Mouse (Mus musculus): ENCODE results near the gene Aldh2. TPM values are rescaled to one million over a fixed set of nuclear protein-coding genes. Genes with fewer than 3 reads are reported as not detected.

The Aldh2 gene
- polyA plus RNA-seq, 1 experiment from 2014 or later, result 260 TPM

DNA sequence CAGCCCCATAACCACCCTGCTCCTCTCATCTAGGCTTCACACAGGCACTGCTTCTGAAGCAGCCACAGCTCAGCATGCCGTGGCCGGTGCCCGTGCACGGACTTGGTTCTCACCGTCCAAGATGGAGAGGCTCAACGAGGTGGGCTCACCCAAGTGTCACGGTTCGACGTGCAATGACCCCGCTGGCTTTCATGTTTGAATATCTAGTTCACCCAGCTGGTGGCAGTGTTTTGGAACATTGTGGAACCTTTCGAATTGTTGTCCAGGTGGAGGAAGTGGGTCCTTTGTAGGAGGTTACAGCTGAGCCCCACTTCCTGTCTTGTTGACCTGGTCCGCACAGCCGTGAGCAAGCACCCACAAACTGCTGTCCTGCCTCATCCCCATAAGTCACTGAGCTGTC is 19.5 kb downstream of the Aldh2 start:
- Histone ChIP-seq H3K4me2 (replicated peaks) (no peak overlapping the region), H3K9me3 (no peaks in the 10 kb centered on the region), H3K27ac (no peak overlapping the region), H3K27me3 (no peaks in the 10 kb centered on the region), H3K9ac (no peak overlapping the region), H3K36me3 (peaks cover 97% of the 10 kb centered on the region), H3K4me3 (no peak overlapping the region), H3K4me1 (no peaks in the 10 kb centered on the region)
- no peak for ATAC-seq (ENCODE audit: low FRiP score, low read depth)
- WGBS, result 93% methylated on average over 13 of the region's 13 CpGs

DNA sequence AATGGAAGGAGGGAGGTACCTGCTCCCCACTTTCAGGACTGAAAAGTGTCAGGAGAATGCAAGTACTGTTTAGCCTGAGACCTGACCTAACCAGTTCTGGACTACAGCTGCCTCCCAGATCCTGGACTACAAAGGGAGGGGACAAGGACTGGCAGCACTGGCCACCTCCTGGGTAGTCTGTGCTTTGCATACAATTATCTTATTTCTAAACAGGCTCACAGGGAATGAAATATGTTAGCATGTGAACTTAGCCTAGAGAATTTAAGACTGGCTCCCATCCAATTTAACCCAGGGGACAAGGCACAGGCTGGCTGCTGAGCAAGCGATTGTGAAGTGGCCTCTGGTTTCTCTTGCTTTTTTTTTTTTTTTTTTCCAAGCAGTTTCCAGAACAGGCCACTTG is 22.8 kb downstream of the Aldh2 start:
- Histone ChIP-seq H3K4me2 (replicated peaks) (no peak overlapping the region), H3K36me3 (peaks cover 88% of the 10 kb centered on the region), H3K27ac (no peak overlapping the region), H3K4me3 (no peak overlapping the region), H3K4me1 (no peaks in the 10 kb centered on the region), H3K9me3 (no peaks in the 10 kb centered on the region), H3K27me3 (no peaks in the 10 kb centered on the region), H3K9ac (no peak overlapping the region)
- WGBS, result 81% methylated on average over 1 of the region's 1 CpGs
- ATAC-seq (ENCODE audit: low FRiP score, low read depth), result no peak

DNA sequence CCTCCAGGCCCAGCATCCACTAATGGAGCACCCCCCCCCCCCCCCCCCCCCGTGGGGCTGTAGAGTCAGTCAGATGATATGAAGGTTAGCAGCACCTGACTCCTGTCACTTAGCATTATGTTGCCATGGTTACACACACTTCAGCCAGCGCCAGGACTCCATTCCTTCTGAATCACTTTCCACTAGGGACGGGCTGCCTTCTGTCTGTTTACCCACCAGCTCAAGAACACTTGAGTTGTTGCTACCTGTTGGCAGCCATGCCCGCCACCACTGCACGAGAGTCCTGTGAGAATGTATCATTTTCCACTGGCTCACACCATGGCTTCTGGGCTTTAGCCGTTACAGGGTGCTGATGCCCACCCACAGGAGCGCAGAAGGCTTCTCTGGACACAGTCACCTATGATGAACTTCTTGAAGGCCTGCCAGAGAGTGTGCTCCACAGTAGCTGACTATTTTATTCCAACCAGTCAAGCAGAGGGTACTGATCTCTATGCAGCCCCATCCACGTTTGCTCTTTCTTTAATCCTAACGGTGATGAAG is 23.7 kb downstream of the Aldh2 start:
- 76% methylated on average over 9 of the region's 9 CpGs for WGBS
- Histone ChIP-seq H3K36me3 (peaks cover 80% of the 10 kb centered on the region), H3K9me3 (no peaks in the 10 kb centered on the region), H3K27me3 (no peaks in the 10 kb centered on the region), H3K4me2 (replicated peaks) (no peak overlapping the region), H3K4me1 (no peaks in the 10 kb centered on the region), H3K4me3 (no peak overlapping the region), H3K9ac (no peak overlapping the region), H3K27ac (no peak overlapping the region)
- ATAC-seq (ENCODE audit: low FRiP score, low read depth), result no peak

DNA sequence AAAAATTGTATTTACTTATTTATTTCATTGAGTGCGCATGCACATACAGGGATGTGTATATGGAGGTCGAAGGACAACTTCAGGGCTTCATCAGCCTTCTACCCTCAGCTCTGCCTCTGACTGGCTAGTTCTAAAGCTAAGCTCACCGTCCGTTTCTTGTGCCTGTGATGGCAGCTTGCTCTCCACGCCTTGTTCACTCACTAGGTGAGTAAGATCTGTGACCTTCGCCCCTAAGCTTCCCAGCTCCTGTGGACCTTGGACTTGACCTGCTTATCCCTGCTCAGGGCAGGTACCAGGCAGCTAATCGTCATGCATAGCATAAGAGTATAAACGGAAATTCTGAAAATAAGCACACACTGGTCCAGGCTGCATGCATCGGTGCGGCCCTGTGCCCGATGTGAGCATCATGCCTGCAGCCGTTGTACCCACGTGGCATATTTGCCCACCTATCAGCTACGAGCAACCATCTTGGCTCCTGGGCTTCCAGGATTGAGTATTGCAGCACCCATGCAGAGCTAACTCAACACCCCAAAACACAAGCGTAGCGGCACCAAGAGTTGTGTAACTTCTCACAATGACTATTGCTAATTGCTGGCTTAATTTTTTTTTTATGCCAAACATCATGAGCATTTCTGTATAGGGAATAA is 27.5 kb downstream of the Aldh2 start:
- H3K27ac ChIP-seq, result no peak overlapping the region

DNA sequence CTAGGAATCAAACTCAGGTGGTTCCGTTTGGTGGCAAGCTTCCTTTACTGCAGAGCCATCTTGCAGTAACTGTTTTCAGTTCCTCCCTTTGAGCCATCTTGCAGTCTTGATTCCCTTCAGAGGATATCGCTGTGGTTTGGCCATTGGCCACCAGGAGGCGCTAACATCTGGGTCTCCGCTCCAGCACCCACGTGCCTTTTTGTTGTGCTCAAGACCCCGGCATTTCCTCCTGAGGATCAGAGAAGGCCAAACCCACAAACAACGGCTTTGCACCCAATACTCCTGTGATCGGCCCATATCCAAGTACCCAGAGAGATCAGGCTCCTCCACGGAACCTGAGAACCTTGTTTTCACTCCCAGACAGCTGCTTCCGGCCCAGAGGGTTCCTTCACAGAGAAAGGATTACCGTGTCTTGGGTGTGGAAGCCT is 29.1 kb downstream of the Aldh2 start:
- Histone ChIP-seq H3K27ac (no peak overlapping the region), H3K27me3 (no peaks in the 10 kb centered on the region), H3K4me1 (no peaks in the 10 kb centered on the region), H3K4me3 (peak overlapping the region; percentile 20), H3K9me3 (no peaks in the 10 kb centered on the region), H3K4me2 (replicated peaks) (peak overlapping the region; percentile 54), H3K36me3 (peaks cover 26% of the 10 kb centered on the region), H3K9ac (peak overlapping the region; percentile 56)
- 11% methylated on average over 11 of the region's 11 CpGs for WGBS
- peak; percentile 49; the same call in 1 of the 2 replicates for ATAC-seq (ENCODE audit: low FRiP score, low read depth)

More for the DNA sequence above, 27.5 kb downstream of the Aldh2 start:
- ATAC-seq (ENCODE audit: low FRiP score, low read depth), result no peak
- Histone ChIP-seq H3K9ac (no peak overlapping the region), H3K9me3 (no peaks in the 10 kb centered on the region), H3K4me1 (no peaks in the 10 kb centered on the region), H3K27me3 (no peaks in the 10 kb centered on the region), H3K4me2 (replicated peaks) (no peak overlapping the region), H3K36me3 (peaks cover 42% of the 10 kb centered on the region), H3K4me3 (no peak overlapping the region)
- WGBS, result 90% methylated on average over 16 of the region's 16 CpGs

- Histone ChIP-seq H3K27me3 (no peaks in the 10 kb centered on the region), H3K4me3 (no peak overlapping the region), H3K4me1 (no peaks in the 10 kb centered on the region), H3K36me3 (peaks cover 7% of the 10 kb centered on the region), H3K9me3 (no peaks in the 10 kb centered on the region), H3K27ac (no peak overlapping the region), H3K4me2 (replicated peaks) (no peak overlapping the region), H3K9ac (no peak overlapping the region)
- no peak for ATAC-seq (ENCODE audit: low FRiP score, low read depth)
- WGBS, result 86% methylated on average over 3 of the region's 3 CpGs
These were observed 31.2 kb downstream of the Aldh2 start for GRCm38 (mm10) chr5:121562436-121562835.

GRCm38 (mm10) chr5:121549196-121549595 is 44.4 kb downstream of the Aldh2 start:
- 86% methylated on average over 7 of the region's 7 CpGs for WGBS
- no peak overlapping the region for H3K4me2 ChIP-seq (replicated peaks)
- H3K4me1 ChIP-seq, result peaks cover 12% of the 10 kb centered on the region
- ATAC-seq (ENCODE audit: low FRiP score, low read depth), result no peak
- no peaks in the 10 kb centered on the region for H3K27me3 ChIP-seq
- 0 out of 2 replicates have a peak, but pooled peaks cover 5% of the 10 kb centered on the region for H3K9me3 ChIP-seq
- H3K27ac ChIP-seq, result no peak overlapping the region
- H3K36me3 ChIP-seq, result no peaks in the 10 kb centered on the region
- H3K9ac ChIP-seq, result no peak overlapping the region
- H3K4me3 ChIP-seq, result no peak overlapping the region

DNA sequence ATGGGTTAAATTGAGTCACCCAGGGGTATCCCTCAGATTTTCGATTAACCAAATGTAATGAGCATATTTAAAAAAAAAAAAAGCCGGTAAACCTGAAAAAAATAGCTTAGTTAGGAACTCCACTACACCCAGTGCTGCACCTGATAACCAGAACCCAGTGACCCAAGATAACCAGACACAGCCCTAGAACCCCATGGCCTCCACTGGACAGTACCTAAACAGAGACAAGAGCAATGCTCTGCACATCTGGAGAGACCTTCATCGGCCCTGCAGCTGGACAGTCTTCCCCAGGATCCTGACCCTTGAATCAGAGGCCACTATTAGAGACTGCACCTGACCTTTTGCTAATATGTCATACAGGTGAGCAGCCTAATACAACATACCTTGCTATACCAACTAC is 46.5 kb downstream of the Aldh2 start:
- H3K4me1 ChIP-seq, result peaks cover 20% of the 10 kb centered on the region
- H3K4me3 ChIP-seq, result no peak overlapping the region
- H3K27me3 ChIP-seq, result no peaks in the 10 kb centered on the region
- H3K4me2 ChIP-seq (replicated peaks), result peak overlapping the region; percentile 87; the same call in 1 of the 2 replicates
- no peaks in the 10 kb centered on the region for H3K36me3 ChIP-seq
- WGBS, result 94% methylated on average over 3 of the region's 3 CpGs
- H3K9ac ChIP-seq, result no peak overlapping the region
- 0 out of 2 replicates have a peak, but pooled peaks cover 5% of the 10 kb centered on the region for H3K9me3 ChIP-seq
- ATAC-seq (ENCODE audit: low FRiP score, low read depth), result no peak
- H3K27ac ChIP-seq, result no peak overlapping the region

DNA sequence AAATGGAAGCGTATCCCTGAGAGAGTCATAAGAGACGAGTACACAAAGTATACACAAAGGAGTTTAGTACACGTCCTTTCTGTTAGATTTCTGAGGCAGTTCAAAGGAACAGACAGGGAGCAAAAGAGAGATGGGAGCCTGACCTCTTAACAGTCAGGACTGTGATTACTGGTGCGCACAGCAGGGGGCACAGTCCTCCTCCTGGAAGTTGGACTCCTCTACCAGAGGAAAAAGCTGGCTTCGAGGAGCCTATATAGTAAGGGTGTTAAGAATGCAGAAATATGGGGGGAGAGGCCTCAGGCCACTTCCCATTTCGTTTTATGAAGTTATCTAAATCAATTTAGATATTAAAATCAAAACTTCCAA is 47.1 kb downstream of the Aldh2 start:
- H3K27ac ChIP-seq, result peak overlapping the region; percentile 94; the same call in 1 of the 2 replicates
- no peak for ATAC-seq (ENCODE audit: low FRiP score, low read depth)

GRCm38 (mm10) chr5:121545793-121546529 is 47.7 kb downstream of the Aldh2 start, which contains the start of gene Mapkapk5:
Mapkapk5 (minus strand) TSS chr5:121545905.
- H3K9ac ChIP-seq, result peak within 1 kb of the TSS; percentile 98
- WGBS, result 2% methylated on average over 54 of the region's 55 CpGs
- peak within 1 kb of the TSS; percentile 94 for H3K27ac ChIP-seq
- ATAC-seq (ENCODE audit: low FRiP score, low read depth), result peak; percentile 94
- H3K9me3 ChIP-seq, result 0 out of 2 replicates have a peak, but pooled peaks cover 3% of the 10 kb centered on the region
- H3K4me1 ChIP-seq, result peaks cover 20% of the 10 kb centered on the region
- H3K4me3 ChIP-seq, result peak within 1 kb of the TSS; percentile 85
- H3K4me2 ChIP-seq (replicated peaks), result peak within 1 kb of the TSS; percentile 87
- H3K27me3 ChIP-seq, result no peaks in the 10 kb centered on the region
- no peaks in the 10 kb centered on the region for H3K36me3 ChIP-seq

More for the DNA sequence above, 47.1 kb downstream of the Aldh2 start:
- Histone ChIP-seq H3K27me3 (no peaks in the 10 kb centered on the region), H3K36me3 (no peaks in the 10 kb centered on the region), H3K9me3 (0 out of 2 replicates have a peak, but pooled peaks cover 5% of the 10 kb centered on the region), H3K4me1 (peaks cover 20% of the 10 kb centered on the region), H3K9ac (peak overlapping the region; percentile 98), H3K4me3 (peak overlapping the region; percentile 85), H3K4me2 (replicated peaks) (peak overlapping the region; percentile 87)
- 35% methylated on average over 6 of the region's 6 CpGs for WGBS

- WGBS, result 1% methylated on average over 81 of the region's 97 CpGs
- ATAC-seq (ENCODE audit: low FRiP score, low read depth), result peak; percentile 70
- H3K9me3 ChIP-seq, result no peaks in the 10 kb centered on the region
- no peaks in the 10 kb centered on the region for H3K36me3 ChIP-seq
- H3K9ac ChIP-seq, result peak within 1 kb of the TSS; percentile 98
- H3K27me3 ChIP-seq, result no peaks in the 10 kb centered on the region
- H3K27ac ChIP-seq, result peak within 1 kb of the TSS; percentile 94
- peak within 1 kb of the TSS; percentile 85 for H3K4me3 ChIP-seq
- H3K4me1 ChIP-seq, result peaks cover 20% of the 10 kb centered on the region
- H3K4me2 ChIP-seq (replicated peaks), result peak within 1 kb of the TSS; percentile 87
These were observed 48.5 kb downstream of the Aldh2 start, which contains the start of the genes Adam1a and Gm42878 for GRCm38 (mm10) chr5:121544910-121545792. Adam1a (minus strand) TSS chr5:121545482. Gm42878 (minus strand) TSS chr5:121545482.
